Mouse (Mus musculus) cerebellum, postnatal 36 days (tissue): ENCODE data around the gene Nsg2.

Experiments used
- DNase-seq, 2 experiments: peaks; one replicate each; pipeline ENCODE4 v3.0.0; 2021 to 2022; ENCODE audit warnings: mixed read lengths in 2 of 2

The Nsg2 gene

DNA sequence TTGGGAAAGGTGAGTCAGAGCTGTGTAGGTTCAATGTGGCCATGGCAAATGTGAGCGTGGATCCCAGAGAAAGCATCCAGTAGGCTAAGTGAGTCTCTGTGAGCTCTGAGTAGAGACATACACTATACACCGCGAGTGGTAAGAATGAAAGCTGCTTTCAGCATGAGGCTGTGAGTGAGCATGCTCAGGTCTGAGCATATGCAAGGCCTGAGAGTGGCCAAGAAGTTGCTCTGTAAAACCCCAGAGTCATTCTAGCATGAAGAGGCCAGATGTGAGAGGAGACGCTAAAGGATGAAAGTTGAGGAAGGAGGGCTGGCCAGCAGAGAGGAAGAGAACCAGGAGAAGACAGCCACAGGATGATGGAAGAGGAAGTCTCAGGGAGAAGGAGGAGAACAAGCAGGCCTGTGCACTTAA is 12.8 kb downstream of the Nsg2 start:
- DNase-seq, result no peak

GRCm38 (mm10) chr11:32013561-32013960 is 13.3 kb downstream of the Nsg2 start:
- DNase-seq, result no peak

DNA sequence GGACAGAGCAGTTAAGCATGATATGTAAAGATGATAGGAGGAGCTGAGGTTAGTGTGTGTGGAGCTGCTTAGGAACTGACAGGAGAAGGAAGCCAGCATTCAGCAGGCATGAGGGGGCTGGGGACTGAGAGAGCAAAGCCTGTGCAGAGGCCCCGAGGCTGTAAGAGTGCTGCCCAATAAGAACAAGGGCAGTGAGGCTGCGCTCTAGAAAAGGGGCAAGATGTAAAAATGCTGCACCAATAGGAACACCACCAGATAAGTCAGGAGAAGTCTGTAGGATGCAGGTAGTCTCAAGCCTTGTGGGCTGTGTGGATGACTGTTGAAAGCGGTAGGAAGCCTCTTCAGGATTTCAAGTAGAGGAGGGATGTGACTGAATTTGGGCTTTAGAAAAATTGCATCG is 17.9 kb downstream of the Nsg2 start:
- no peak for DNase-seq

- no peak for DNase-seq
These were observed 20.0 kb downstream of the Nsg2 start for GRCm38 (mm10) chr11:32020031-32020965.

- DNase-seq, result no peak
These were observed 26.4 kb downstream of the Nsg2 start for GRCm38 (mm10) chr11:32026634-32027033.

DNA sequence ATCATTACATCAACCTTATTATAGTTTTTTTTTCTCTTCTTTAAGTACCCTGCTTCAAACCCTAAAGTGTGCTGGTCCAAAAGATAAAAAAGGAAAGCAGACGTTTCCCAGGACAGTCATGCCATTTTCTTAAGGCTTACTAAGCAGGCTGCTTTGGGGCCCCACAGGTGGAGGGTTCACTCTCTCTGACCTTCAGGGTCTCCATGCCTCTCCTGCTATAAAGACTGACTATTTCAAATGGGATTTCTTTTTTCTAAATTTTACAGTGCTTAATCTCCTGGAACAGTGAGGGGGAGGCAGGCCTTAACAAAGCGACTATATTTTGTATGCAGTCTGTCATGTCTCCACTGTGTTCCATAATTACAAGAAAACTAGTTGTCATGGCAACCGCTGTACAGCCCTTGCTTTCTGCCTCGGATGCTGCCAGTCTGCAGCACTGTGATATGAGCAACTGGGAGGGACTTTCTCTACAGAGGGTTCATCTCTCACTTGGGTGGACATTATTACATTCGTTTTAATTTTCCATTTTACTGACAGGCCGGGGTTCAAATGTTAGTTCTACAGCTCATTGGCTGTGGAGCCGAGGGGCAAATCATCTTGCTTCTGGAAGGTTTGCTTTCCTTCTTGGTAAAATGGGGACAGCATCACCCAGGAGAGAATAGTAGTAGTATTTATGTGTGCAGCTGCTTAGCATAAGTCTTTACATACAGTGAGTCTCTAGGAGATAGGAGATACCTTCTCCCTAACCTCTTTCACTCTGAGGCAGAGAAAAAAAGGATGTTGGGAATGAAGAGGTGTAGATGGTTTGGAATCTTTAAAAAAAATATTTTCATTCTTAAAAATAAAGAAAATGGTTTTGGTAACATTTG is 27.4 kb downstream of the Nsg2 start:
- no peak for DNase-seq

GRCm38 (mm10) chr11:32028605-32029004 is 28.3 kb downstream of the Nsg2 start:
- no peak for DNase-seq

DNA sequence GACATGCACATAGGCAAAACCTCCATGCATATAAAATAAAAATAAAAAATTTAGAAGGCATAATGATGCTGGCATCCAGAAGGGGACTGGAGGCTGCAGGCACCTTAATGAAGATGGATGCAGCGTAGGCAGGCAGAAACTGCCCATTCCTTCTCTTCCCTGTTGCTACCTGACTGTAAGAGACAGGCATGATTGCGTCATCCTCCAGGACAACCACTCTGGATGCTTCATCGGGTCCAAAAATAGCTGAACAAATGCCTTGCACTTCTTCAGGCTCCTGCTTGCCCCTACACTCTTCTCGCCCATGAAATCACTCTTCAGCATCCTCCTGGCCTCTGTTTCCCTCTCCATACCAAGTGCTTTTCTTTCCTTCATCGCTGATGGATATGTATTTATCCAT is 29.1 kb downstream of the Nsg2 start:
- no peak for DNase-seq

GRCm38 (mm10) chr11:32031396-32031795 is 31.1 kb downstream of the Nsg2 start:
- DNase-seq, result no peak

- DNase-seq, result no peak
These were observed 31.8 kb downstream of the Nsg2 start for GRCm38 (mm10) chr11:32032053-32032452.

DNA sequence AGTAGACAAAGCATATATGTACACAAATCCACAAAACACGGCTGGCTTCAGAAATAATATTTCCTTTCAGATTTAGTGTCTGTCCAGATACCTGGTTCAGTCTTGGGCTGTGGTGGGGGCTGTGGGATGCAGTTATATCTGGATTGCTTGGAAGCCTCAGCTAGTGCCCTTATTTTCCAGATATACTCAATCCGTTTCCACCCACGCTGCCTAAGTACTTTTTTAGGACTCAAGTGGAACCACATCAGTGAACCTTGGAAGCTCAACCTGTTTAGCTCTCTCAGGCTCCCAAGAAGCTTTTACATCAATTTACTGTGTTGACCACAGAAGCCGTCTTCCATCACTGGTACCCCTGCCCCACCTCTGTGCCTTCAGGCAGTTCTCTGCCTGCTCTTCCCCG is 35.6 kb downstream of the Nsg2 start:
- no peak for DNase-seq

DNA sequence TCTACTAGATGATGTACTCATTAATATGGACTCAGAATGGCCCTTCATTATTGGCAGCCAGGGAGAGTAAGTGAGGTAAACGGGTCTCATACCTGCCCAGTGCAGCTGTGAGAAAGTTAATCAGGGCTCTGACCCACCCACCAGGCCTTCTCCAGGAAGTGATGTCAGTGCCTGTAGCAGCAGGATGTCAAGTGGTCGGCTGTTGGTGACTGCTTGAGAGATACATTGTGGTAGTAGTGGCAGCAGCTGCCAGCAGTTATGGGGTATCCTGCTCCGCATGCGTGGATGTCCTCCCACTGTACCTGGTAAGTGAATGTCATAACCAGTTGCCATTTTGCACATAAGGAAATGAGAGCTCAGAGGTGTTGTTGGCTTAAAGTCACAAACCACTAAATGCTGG is 39.4 kb downstream of the Nsg2 start:
- no peak for DNase-seq

DNA sequence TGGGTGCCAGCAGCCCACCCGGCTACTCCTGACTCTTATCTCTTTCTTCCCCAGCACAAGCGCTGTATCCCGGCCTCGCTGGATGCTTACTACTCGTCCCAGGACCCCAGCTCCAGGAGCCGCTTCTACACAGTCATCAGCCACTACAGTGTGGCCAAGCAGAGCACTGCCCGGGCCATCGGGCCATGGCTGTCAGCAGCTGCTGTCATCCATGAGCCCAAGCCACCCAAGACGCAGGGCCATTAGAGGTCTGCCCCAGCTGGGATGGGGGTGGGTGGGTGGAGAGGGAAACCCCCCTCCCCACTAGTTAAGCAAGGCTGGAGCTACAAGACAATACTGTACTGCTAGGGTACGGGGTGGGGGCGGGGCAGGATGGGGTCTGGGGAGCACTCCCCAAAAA is 57.1 kb downstream of the Nsg2 start:
- no peak for DNase-seq

GRCm38 (mm10) chr11:32057861-32058260 is 57.6 kb downstream of the Nsg2 start:
- no peak for DNase-seq

GRCm38 (mm10) chr11:32061020-32061419 is 60.8 kb downstream of the Nsg2 start:
- DNase-seq, result no peak

GRCm38 (mm10) chr11:32061874-32062273 is 61.6 kb downstream of the Nsg2 start:
- DNase-seq, result no peak

DNA sequence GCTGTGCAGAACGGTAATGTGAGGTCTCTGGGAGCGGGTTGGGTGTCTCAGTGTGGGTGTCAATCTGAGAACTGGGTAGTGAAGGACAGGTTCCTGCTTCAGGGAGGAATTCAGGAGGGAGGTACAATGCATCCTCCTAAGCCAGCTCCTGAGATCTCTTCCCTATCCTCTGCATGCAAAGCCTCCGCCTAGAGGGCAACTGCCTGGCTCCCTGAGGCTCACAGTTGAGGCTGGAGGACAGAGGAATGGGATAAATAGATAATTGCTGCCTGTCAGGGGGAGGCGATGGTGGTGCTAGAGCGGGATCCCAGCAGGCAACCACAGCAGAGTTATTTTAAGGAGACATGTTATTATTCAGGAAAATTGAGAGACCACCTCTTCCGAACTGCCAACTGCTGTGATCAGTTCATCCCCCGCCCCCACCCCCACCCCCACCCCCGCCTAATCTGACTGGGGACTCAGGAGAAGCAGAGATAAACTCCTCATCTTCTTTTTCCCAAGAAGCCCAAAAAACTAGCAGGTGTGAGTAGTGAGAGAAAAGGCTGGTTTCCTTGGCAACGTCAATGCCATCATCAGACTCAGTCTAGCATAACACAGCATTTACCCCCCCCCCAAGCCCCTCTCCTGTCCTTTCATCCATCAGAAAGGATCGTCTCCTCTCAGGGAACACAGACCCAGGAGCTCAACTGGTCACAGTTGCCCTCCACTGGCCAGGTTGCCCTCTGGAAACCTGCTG is 63.7 kb downstream of the Nsg2 start:
- DNase-seq, result no peak

DNA sequence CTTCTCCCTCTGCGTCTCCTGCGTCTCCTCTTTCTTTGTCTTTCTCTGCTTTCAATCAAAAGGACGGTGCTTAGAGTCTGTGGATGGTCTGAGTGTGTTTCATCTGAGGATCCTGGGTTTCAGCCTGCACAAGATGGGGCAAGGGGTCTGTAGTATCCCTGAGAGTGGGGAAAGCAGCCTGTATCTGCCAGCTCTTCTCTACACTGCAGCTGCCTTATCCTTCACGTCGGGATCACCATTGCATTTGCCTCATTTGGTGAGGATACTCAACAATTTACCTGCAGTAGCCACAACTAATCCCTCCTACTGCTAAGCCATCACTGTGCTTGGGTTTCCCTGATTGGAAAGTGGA is 64.2 kb downstream of the Nsg2 start:
- DNase-seq, result no peak

GRCm38 (mm10) chr11:32068736-32069490 is 68.7 kb downstream of the Nsg2 start:
- no peak for DNase-seq

DNA sequence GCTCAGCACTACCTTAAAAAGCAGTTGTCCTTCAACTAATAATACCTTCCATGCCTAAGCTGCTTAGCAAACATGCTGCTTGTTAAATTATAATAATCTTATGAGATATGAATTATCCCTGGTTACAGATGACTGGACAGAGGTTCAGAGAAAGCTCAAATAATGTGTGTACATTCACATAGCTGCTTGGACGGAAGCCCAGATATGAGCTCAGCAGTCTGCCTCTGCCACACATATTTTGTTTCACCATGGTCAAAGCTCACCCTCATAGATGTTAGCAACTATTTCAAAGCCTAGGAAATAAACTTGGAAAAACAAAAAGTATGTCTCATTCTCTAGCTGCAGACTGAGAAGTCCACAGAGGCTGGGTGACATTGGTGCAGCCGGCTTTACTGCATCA is 74.9 kb downstream of the Nsg2 start:
- no peak for DNase-seq

- no peak for DNase-seq
These were observed 83.2 kb downstream of the Nsg2 start for GRCm38 (mm10) chr11:32083462-32083861.

- DNase-seq, result no peak
These were observed 86.3 kb downstream of the Nsg2 start for GRCm38 (mm10) chr11:32086525-32086924.
